Mouse (Mus musculus) stomach, postnatal 0 days (tissue): ENCODE results near the gene Podnl1. TPM values are rescaled to one million over a fixed set of nuclear protein-coding genes. Genes with fewer than 3 reads are reported as not detected.

ENCODE experiments used
- ATAC-seq: fragments of 200-750 bp; cut with Nextera tagmentation; 2 replicates; pipeline ENCODE4 v1.8.0; 2017; ENCODE audit not compliant: low FRiP score, low TSS enrichment
- DNase-seq: peaks from one replicate; pipeline ENCODE4 v3.0.0-alpha.2; 2016; ENCODE audit warnings: low spot score
- H3K27ac ChIP-seq: fragments of 300-500 bp; sonication (generic); replicated peaks from 2 replicates; pipeline ENCODE4 v1.5.1; 2014; ENCODE audit warnings: mild to moderate bottlenecking, control low read depth
- H3K27me3 ChIP-seq: fragments of 300-500 bp; sonication (generic); 2 replicates; pipeline ENCODE4 v1.6.1; 2014; ENCODE audit warnings: low read length; ENCODE audit not compliant: control insufficient read depth, insufficient read depth
- H3K36me3 ChIP-seq: fragments of 300-500 bp; sonication (generic); 2 replicates; pipeline ENCODE4 v1.6.1; 2014; ENCODE audit warnings: low read length, mixed read lengths; ENCODE audit not compliant: control insufficient read depth, insufficient read depth
- H3K4me1 ChIP-seq: fragments of 300-500 bp; sonication (generic); replicated peaks from 2 replicates; pipeline ENCODE4 v1.6.1; 2014; ENCODE audit warnings: antibody characterized with exemption; ENCODE audit not compliant: control insufficient read depth, insufficient read depth
- H3K4me2 ChIP-seq: fragments of 300-500 bp; sonication (generic); replicated peaks from 2 replicates; pipeline ENCODE4 v1.6.1; 2014; ENCODE audit warnings: low read depth, mild to moderate bottlenecking, control low read depth, moderate library complexity
- H3K4me3 ChIP-seq: fragments of 300-500 bp; sonication (generic); 2 replicates; pipeline ENCODE4 v1.5.1; 2014; ENCODE audit warnings: low read depth, low read length, control low read depth
- H3K9ac ChIP-seq: fragments of 300-500 bp; sonication (generic); 2 replicates; pipeline ENCODE4 v1.6.1; 2014; ENCODE audit warnings: mild to moderate bottlenecking, low read length, control low read depth, mixed read lengths
- H3K9me3 ChIP-seq: fragments of 300-500 bp; sonication (generic); 2 replicates; pipeline ENCODE4 v1.6.1; 2016; ENCODE audit warnings: low read length; ENCODE audit not compliant: control insufficient read depth
- CTCF ChIP-seq: IDR thresholded peaks from 2 replicates; pipeline ENCODE4 v1.5.1; 2016; ENCODE audit warnings: antibody characterized with exemption, low read depth, mild to moderate bottlenecking, moderate library complexity
- EP300 ChIP-seq: optimal IDR thresholded peaks from 2 replicates; pipeline ENCODE3; 2016; ENCODE audit warnings: antibody characterized with exemption
- WGBS: fragments of 180-500 bp; shearing (Covaris S2); extraction: QIAGEN DNeasy Blood & Tissue Kit; methylation state at CpG from one replicate; pipeline ENCODE4 v1.1.7; 2014; 5-methylcytosine and 5-hydroxymethylcytosine counted together
- polyA plus RNA-seq: library from polyadenylated mRNA; unstranded; fragments of >200 nt; fragmentation: Nextera tagmentation; extraction: Ambion mirVana; gene quantifications from 2 replicates; pipeline ENCODE4 v1.2.1, GENCODE M21; 2015

Podnl1 gene
- polyA plus RNA-seq, 1 experiment from 2014 or later: 0.11 TPM

DNA sequence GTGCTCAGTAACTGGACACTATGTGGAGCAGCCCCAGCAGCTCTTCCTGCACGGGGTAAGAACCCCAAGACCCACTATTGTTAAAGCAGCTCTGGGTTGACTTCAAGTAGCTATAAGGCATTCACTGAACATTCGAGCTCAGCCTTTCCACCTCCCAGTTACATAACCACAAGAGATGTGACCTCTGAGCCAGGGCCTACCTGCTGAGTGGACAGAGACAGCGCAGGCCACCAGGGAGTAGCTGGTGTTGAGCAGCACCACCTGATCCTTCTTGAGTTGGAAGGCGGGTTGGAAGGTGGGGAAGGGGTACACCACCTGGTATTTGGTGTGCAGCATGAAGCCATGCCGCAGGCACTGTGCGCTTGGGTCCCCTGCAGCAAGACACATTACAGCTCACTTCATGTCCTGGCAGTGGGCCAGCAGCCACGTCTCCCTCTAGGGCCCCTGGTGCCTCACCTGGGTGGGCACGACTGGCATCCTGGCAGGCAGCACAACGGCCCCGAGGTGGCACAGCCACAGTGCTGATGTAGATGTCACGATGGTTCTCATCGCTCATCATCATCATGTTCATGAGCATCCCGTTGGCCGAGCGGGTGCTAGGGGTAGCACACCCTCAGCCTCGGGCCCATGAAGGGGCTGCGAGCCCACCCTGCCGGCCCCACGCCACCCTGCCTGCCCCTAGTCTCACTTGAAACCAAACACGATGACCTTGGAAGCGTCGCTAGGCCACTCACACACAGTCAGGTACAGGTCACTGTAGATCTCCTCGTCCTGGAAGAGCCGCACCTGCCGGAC lies 24.1 kb upstream of the Podnl1 start:
- TF ChIP-seq CTCF: no peak
- no peak for TF ChIP-seq EP300
- Histone ChIP-seq H3K9ac (no peak overlapping the region), H3K4me3 (no peak overlapping the region), H3K27me3 (no peaks in the 10 kb centered on the region), H3K4me2 (no peak overlapping the region), H3K27ac (no peak overlapping the region), H3K36me3 (peaks cover 20% of the 10 kb centered on the region), H3K9me3 (no peaks in the 10 kb centered on the region), H3K4me1 (peaks cover 4% of the 10 kb centered on the region; the same call in 1 of the 2 replicates)
- ATAC-seq (no peak), DNase-seq (no peak)
- WGBS: 88% methylated on average over 25 of the region's 25 CpGs

GRCm38 (mm10) chr8:84103601-84104000 lies 22.2 kb upstream of the Podnl1 start:
- Histone ChIP-seq H3K36me3 (peaks cover 7% of the 10 kb centered on the region; the same call in 1 of the 2 replicates), H3K4me2 (peak overlapping the region; percentile 72), H3K9me3 (no peaks in the 10 kb centered on the region), H3K4me3 (peak overlapping the region; percentile 79), H3K27ac (0 out of 2 replicates have a peak overlapping the region, but pooled peaks have one; percentile 30), H3K27me3 (no peaks in the 10 kb centered on the region), H3K4me1 (peaks cover 4% of the 10 kb centered on the region; the same call in 1 of the 2 replicates), H3K9ac (peak overlapping the region; percentile 82; the same call in 1 of the 2 replicates)
- DNase-seq: peak; percentile 16
- ATAC-seq: no peak
- WGBS: 30% methylated on average over 3 of the region's 3 CpGs
- TF ChIP-seq EP300 (no peak), CTCF (no peak)

DNA sequence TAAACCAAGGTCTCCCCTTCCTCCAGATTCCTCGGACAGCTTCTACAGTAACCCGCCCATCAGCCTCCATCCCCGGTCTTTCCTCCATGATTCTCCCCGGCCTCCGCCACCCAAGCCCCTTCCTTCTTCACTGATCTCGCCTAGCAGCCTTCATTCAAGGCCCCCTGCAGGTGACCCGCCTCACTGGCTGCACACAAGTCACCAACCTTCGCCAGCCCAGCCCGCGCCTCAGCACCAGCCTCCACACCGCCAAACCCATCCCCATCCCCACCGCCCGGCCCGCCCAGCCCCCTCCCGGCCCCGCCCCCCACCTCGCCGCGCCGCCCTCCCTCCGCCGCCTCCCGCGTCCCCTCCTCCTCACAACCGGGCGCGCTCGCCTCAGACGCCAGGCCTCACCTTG lies 21.6 kb upstream of the Podnl1 start:
- ATAC-seq: peak; percentile 48
- DNase-seq: peak; percentile 75
- 1% methylated on average over 22 of the region's 29 CpGs for WGBS
- peak; percentile 56 for TF ChIP-seq CTCF
- TF ChIP-seq EP300: no peak
- peak overlapping the region; percentile 82 for H3K9ac ChIP-seq
- H3K9me3 ChIP-seq: no peaks in the 10 kb centered on the region
- H3K4me1 ChIP-seq: peaks cover 4% of the 10 kb centered on the region; the same call in 1 of the 2 replicates
- peak overlapping the region; percentile 79 for H3K4me3 ChIP-seq
- H3K36me3 ChIP-seq: peaks cover 7% of the 10 kb centered on the region; the same call in 1 of the 2 replicates
- H3K4me2 ChIP-seq: peak overlapping the region; percentile 72
- H3K27ac ChIP-seq: peak overlapping the region; percentile 86
- no peaks in the 10 kb centered on the region for H3K27me3 ChIP-seq

- WGBS: 9% methylated on average over 39 of the region's 42 CpGs
Measured at GRCm38 (mm10) chr8:84104697-84105609, 20.8 kb upstream of the Podnl1 start, which contains the start of gene Dcaf15. TSS of gene Dcaf15 (minus strand) at chr8:84104768.

DNA sequence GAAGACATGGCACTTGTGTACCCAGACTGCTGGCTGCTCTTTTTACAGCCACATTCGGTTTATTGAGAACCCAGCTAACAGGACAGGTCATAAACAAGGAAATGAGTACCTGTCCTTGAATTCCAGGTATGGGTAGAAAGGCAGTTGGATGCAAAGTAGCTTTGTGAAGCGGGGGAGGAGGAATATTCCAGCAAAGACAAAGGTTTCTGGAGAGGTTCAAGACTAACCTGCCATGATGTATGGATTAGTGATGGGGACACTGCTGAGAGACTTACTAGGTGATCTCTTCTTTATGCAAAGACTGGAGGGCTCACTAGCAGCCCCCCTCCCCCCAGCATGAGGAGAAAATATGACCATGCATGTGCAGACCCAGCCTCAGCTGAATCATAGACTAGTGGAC lies 20.1 kb upstream of the Podnl1 start:
- Histone ChIP-seq H3K4me1 (peaks cover 4% of the 10 kb centered on the region; the same call in 1 of the 2 replicates), H3K9me3 (no peaks in the 10 kb centered on the region), H3K4me3 (no peak overlapping the region), H3K27me3 (no peaks in the 10 kb centered on the region), H3K9ac (no peak overlapping the region), H3K36me3 (peaks cover 7% of the 10 kb centered on the region; the same call in 1 of the 2 replicates), H3K27ac (no peak overlapping the region), H3K4me2 (no peak overlapping the region)
- ATAC-seq: no peak
- no peak for DNase-seq
- TF ChIP-seq EP300 (no peak), CTCF (no peak)
- 86% methylated on average over 2 of the region's 2 CpGs for WGBS

More at GRCm38 (mm10) chr8:84104697-84105609, 20.8 kb upstream of the Podnl1 start, which contains the start of gene Dcaf15:
- peak; percentile 98 for ATAC-seq
- Histone ChIP-seq H3K36me3 (peaks cover 7% of the 10 kb centered on the region; the same call in 1 of the 2 replicates), H3K27ac (peak within 1 kb of the TSS; percentile 86), H3K9ac (peak within 1 kb of the TSS; percentile 82), H3K4me3 (peak within 1 kb of the TSS; percentile 79), H3K4me2 (peak within 1 kb of the TSS; percentile 72), H3K4me1 (peaks cover 4% of the 10 kb centered on the region; the same call in 1 of the 2 replicates), H3K27me3 (no peaks in the 10 kb centered on the region), H3K9me3 (no peaks in the 10 kb centered on the region)
- TF ChIP-seq EP300: no peak
- peak; percentile 98 for DNase-seq
